In the genomic region with DNA sequence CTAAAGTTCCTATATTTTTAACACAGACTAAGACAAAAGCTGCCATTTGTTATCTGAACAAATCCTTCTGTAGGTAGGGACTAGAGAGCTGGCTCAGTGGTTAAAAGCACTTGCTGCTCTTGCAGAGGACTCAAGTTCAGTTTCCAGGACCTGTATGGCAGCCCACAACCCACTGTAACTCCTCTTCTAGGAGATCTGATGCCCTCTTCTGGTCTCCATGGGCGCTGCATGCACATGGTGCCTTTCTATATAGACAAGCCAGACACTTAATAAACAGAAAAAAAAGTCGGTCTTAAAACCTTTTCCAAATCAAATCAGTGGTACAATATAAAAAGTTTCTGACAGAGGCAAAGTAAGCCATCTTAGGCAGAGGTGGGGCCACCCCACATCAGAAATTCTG, we compare ENCODE assay signal across 9 mouse cellular contexts. TPM values are rescaled to one million over a fixed set of nuclear protein-coding genes. Genes with fewer than 3 reads are reported as not detected.
DNase-seq lines count a peak whose midpoint lies in the region; ATAC-seq and TF ChIP-seq lines count a peak whose summit lies in the region.
"Had no signal": no experiment of that assay in that cellular context is flagged by ENCODE, and none has a peak within 500 bp of the region (broad histone marks: within the 10 kb centered on the region; RNA-seq: fewer than 3 reads in every experiment).

No protein-coding gene starts in this region.

- ATAC-seq in heart, embryonic 12.5 days (ENCODE audit: insufficient number of reproducible peaks, low FRiP score), result no peak
- no peak for ATAC-seq in erythroblast, adult 5-6 weeks (replicated peaks; ENCODE audit: low FRiP score, poor library complexity, severe bottlenecking)

- H3K9me3 ChIP-seq in heart, embryonic 12.5 days (replicated peaks), result no peaks in the 10 kb centered on the region
- no peaks in the 10 kb centered on the region for H3K9me3 ChIP-seq in MEL (replicated peaks; ENCODE audit: insufficient read depth, low read length)
- no peaks in the 10 kb centered on the region for H3K9me3 ChIP-seq in limb, embryonic 10.5 days (replicated peaks)
- H3K9me3 ChIP-seq: embryonic facial prominence, embryonic 13.5 days had no signal

- peaks cover 11% of the 10 kb centered on the region for H3K79me2 ChIP-seq in heart, adult 2 months (replicated peaks; ENCODE audit: control insufficient read depth, insufficient read depth, low read length)
- peaks cover 60% of the 10 kb centered on the region for H3K79me2 ChIP-seq in MEL (ENCODE audit: control insufficient read depth, insufficient read depth, low read length, poor library complexity)

- 44% methylated on average over 2 of the region's 2 CpGs for WGBS in heart, adult 2 months
- WGBS in heart, embryonic 12.5 days, result 43% methylated on average over 2 of the region's 2 CpGs
- 40% methylated on average over 2 of the region's 2 CpGs for WGBS in limb, embryonic 10.5 days

- no peak overlapping the region for H3K9ac ChIP-seq in heart, adult 2 months (ENCODE audit: low read depth, low read length)
- H3K9ac ChIP-seq in heart, embryonic 12.5 days, result no peak overlapping the region
- no peak overlapping the region for H3K9ac ChIP-seq in MEL (ENCODE audit: control insufficient read depth, low read depth, low read length, poor library complexity, severe bottlenecking)
- H3K9ac ChIP-seq: embryonic facial prominence, embryonic 13.5 days had no signal

- peak; percentile 24 to 52 for DNase-seq in heart, adult 2 months
- peak; percentile 78 for DNase-seq in 3T3-L1 (ENCODE audit: low read depth, low spot score)
- DNase-seq in MEL (ENCODE audit: low read depth, low spot score), result peak; percentile 76
- DNase-seq in limb, embryonic 10.5 days (ENCODE audit: low spot score), result peak; percentile 45
- DNase-seq in spleen, postnatal 10 days (ENCODE audit: low spot score in 2 of 2), result peak; percentile 42 to 77

- H3K4me3 ChIP-seq in heart, adult 2 months, result no peak overlapping the region
- no peak overlapping the region for H3K4me3 ChIP-seq in heart, embryonic 12.5 days
- no peak overlapping the region for H3K4me3 ChIP-seq in MEL (ENCODE audit: control insufficient read depth in 1 of 2, insufficient read depth in 1 of 2, low read depth in 2 of 2, low read length in 2 of 2)
- H3K4me3 ChIP-seq in cortical plate, adult 2 months (ENCODE audit: insufficient read depth, low read length), result no peak overlapping the region
- H3K4me3 ChIP-seq in limb, embryonic 10.5 days, result no peak overlapping the region
- H3K4me3 ChIP-seq: embryonic facial prominence, embryonic 13.5 days had no signal

- no peaks in the 10 kb centered on the region for H3K27me3 ChIP-seq in heart, adult 2 months (ENCODE audit: control insufficient read depth, insufficient read depth, low read length)
- H3K27me3 ChIP-seq in heart, embryonic 12.5 days (replicated peaks), result no peaks in the 10 kb centered on the region
- no peaks in the 10 kb centered on the region for H3K27me3 ChIP-seq in MEL (ENCODE audit: control insufficient read depth in 1 of 2, insufficient read depth in 2 of 2, low read length in 2 of 2)
- no peaks in the 10 kb centered on the region for H3K27me3 ChIP-seq in limb, embryonic 10.5 days (ENCODE audit: low read depth, poor library complexity, severe bottlenecking)
- H3K27me3 ChIP-seq: embryonic facial prominence, embryonic 13.5 days had no signal

- no peak for TF ChIP-seq RAD21 in MEL (IDR thresholded peaks at IDR 0.05; ENCODE audit: low read depth, low read length)

- intact Hi-C loops in heart, adult 2 months (cut with DNase I), result no loop called here

- peaks cover 16% of the 10 kb centered on the region for H3K36me3 ChIP-seq in heart, adult 2 months (ENCODE audit: control insufficient read depth, insufficient read depth, low read length)
- H3K36me3 ChIP-seq in heart, embryonic 12.5 days, result 0 out of 2 replicates have a peak, but pooled peaks cover 2% of the 10 kb centered on the region
- H3K36me3 ChIP-seq in MEL (ENCODE audit: control insufficient read depth in 1 of 2, insufficient read depth in 2 of 2, low read length in 2 of 2), result peaks cover 31 to 35% of the 10 kb centered on the region in 2 experiments
- H3K36me3 ChIP-seq in limb, embryonic 10.5 days, result peaks cover 23% of the 10 kb centered on the region

- no peak for TF ChIP-seq POLR2A in heart, adult 2 months (IDR thresholded peaks at IDR 0.05; ENCODE audit: insufficient read depth, low read depth, low read length)
- TF ChIP-seq POLR2A in MEL (IDR thresholded peaks at IDR 0.05; ENCODE audit: control insufficient read depth in 1 of 2, insufficient read depth in 1 of 2, low read depth in 1 of 2, low read length in 2 of 2, poor library complexity in 1 of 2), result no peak
- no peak for TF ChIP-seq POLR2A in cortical plate, adult 2 months (IDR thresholded peaks at IDR 0.05; ENCODE audit: extremely low read depth, insufficient read depth, low read length)

- H3K4me1 ChIP-seq in heart, adult 2 months (ENCODE audit: control insufficient read depth, insufficient read depth, low read length), result peaks cover 10% of the 10 kb centered on the region
- peaks cover 44% of the 10 kb centered on the region for H3K4me1 ChIP-seq in heart, embryonic 12.5 days (replicated peaks)
- H3K4me1 ChIP-seq in MEL (ENCODE audit: control insufficient read depth in 1 of 2, insufficient read depth in 2 of 2, low read length in 2 of 2), result peaks cover 6 to 16% of the 10 kb centered on the region in 2 experiments
- H3K4me1 ChIP-seq in cortical plate, adult 2 months (ENCODE audit: control insufficient read depth, insufficient read depth, low read length), result peaks cover 5% of the 10 kb centered on the region
- H3K4me1 ChIP-seq in limb, embryonic 10.5 days, result peaks cover 17% of the 10 kb centered on the region; the same call in 1 of the 2 replicates

- no peak overlapping the region for H3K27ac ChIP-seq in heart, adult 2 months
- H3K27ac ChIP-seq in heart, embryonic 12.5 days (ENCODE audit: poor library complexity, severe bottlenecking), result no peak overlapping the region
- no peak overlapping the region for H3K27ac ChIP-seq in MEL (ENCODE audit: control insufficient read depth, low read depth, low read length)
- H3K27ac ChIP-seq in cortical plate, adult 2 months (ENCODE audit: insufficient read depth, low read length), result no peak overlapping the region
- H3K27ac ChIP-seq in limb, embryonic 10.5 days, result no peak overlapping the region
- H3K27ac ChIP-seq: embryonic facial prominence, embryonic 13.5 days had no signal

- no peak for TF ChIP-seq EP300 in heart, adult 2 months (IDR thresholded peaks at IDR 0.05; ENCODE audit: insufficient read depth, low read depth, low read length)
- no peak for TF ChIP-seq EP300 in MEL (IDR thresholded peaks at IDR 0.05; ENCODE audit: low read depth in 1 of 2, low read length in 2 of 2)

- peak; percentile 72 for TF ChIP-seq CTCF in heart, adult 2 months (IDR thresholded peaks at IDR 0.05)
- TF ChIP-seq CTCF in MEL (IDR thresholded peaks at IDR 0.05 in 2 of 3, conservative IDR thresholded peaks at IDR 0.05 in 1 of 3; ENCODE audit: control insufficient read depth in 1 of 3, insufficient read depth in 1 of 3, low read depth in 2 of 3, low read length in 3 of 3, poor library complexity in 1 of 3, severe bottlenecking in 1 of 3), result peak; percentile 44 to 49 (median 47)
- TF ChIP-seq CTCF in cortical plate, adult 2 months (IDR thresholded peaks at IDR 0.05; ENCODE audit: extremely low read depth, insufficient read depth, low read length), result 0 out of 2 replicates have a peak, but pooled peaks have one; percentile 4

- H3K4me2 ChIP-seq in heart, embryonic 12.5 days, result no peak overlapping the region
- H3K4me2 ChIP-seq: embryonic facial prominence, embryonic 13.5 days had no signal

TF ChIP-seq in MEL, 35 proteins besides CTCF, POLR2A, EP300 and RAD21 (continues in another document):
- no peak for TF ChIP-seq E2F4 (IDR thresholded peaks at IDR 0.05; ENCODE audit: borderline replicate concordance, low read depth, low read length)
- no peak for TF ChIP-seq ZC3H11A (IDR thresholded peaks at IDR 0.05; ENCODE audit: low read depth, low read length)
- TF ChIP-seq NELFE (IDR thresholded peaks at IDR 0.05; ENCODE audit: low read depth, low read length), result no peak
- TF ChIP-seq ELF1 (IDR thresholded peaks at IDR 0.05; ENCODE audit: low read depth, low read length), result no peak
- no peak for TF ChIP-seq TAL1 (IDR thresholded peaks at IDR 0.05; ENCODE audit: low read length)
- TF ChIP-seq CHD1 (IDR thresholded peaks at IDR 0.05; ENCODE audit: low read depth, low read length), result no peak
- TF ChIP-seq SMC3 (IDR thresholded peaks at IDR 0.05; ENCODE audit: low read depth, low read length), result no peak
- TF ChIP-seq MYC (IDR thresholded peaks at IDR 0.05; ENCODE audit: low read depth, low read length), result peak; percentile 71; the same call in 1 of the 2 replicates
- TF ChIP-seq ZMIZ1 (IDR thresholded peaks at IDR 0.05; ENCODE audit: low read depth, low read length), result no peak
- TF ChIP-seq ZNF384 (IDR thresholded peaks at IDR 0.05; ENCODE audit: low read depth, low read length), result peak; percentile 49
- no peak for TF ChIP-seq POLR2AphosphoS2 (IDR thresholded peaks at IDR 0.05; ENCODE audit: low read length)
- TF ChIP-seq ZKSCAN1 (IDR thresholded peaks at IDR 0.05; ENCODE audit: low read depth, low read length), result no peak

RNA-seq across cellular contexts. Expression of a gene that starts 5.1 kb away (rescaled TPM):
- 10 to 100 TPM; 69.7 to 72.7 TPM for total RNA-seq in heart, adult 2 months (2021)
- polyA plus RNA-seq in heart, adult 2 months (2012; rRNA removed), result 27.7 and 62.3 TPM in 2 replicates
- 140 and 142 TPM in 2 replicates for polyA plus RNA-seq in heart, embryonic 12.5 days (2016; fragmentation: Nextera tagmentation; extraction: Ambion mirVana)
- total RNA-seq in MEL (2012; rRNA removed), result 114 and 118 TPM in 2 replicates
- polyA plus RNA-seq in MEL (2012; ENCODE audit: insufficient read depth in 1 of 2, insufficient read length in 2 of 2, low read depth in 1 of 2, low replicate concordance in 2 of 2, missing spikeins in 1 of 2), result 100 to 1,000 TPM in 1 of 2 experiments, 10 to 100 TPM in 1; 34.3 to 103 TPM
- polyA plus RNA-seq in cortical plate, adult 2 months (2012; rRNA removed), result 89.0 and 90.5 TPM in 2 replicates
- 88.8 and 112 TPM in 2 replicates for polyA plus RNA-seq in limb, embryonic 10.5 days (2016; fragmentation: Nextera tagmentation; extraction: Ambion mirVana)
- total RNA-seq in erythroblast, adult 5-6 weeks (2015; ENCODE audit: low replicate concordance), result 39.4 and 39.7 TPM in 2 replicates
- 51.6 and 56.4 TPM in 2 replicates for total RNA-seq in erythroblast, adult 5-6 weeks (2017; ENCODE audit: low replicate concordance)

RNA-seq across cellular contexts. Expression of a gene that starts 52.1 kb away (rescaled TPM):
- total RNA-seq in heart, adult 2 months (2021), result under 1 TPM; 0.29 to 0.41 TPM
- 0.49 and 0.82 TPM in 2 replicates for polyA plus RNA-seq in heart, adult 2 months (2012; rRNA removed)
- polyA plus RNA-seq in heart, embryonic 12.5 days (2016; fragmentation: Nextera tagmentation; extraction: Ambion mirVana), result 0.05 TPM in 1 of 2 replicates, not detected in the other
- total RNA-seq in MEL (2012; rRNA removed), result not detected in 2 replicates
- polyA plus RNA-seq in MEL (2012; ENCODE audit: insufficient read depth in 1 of 2, insufficient read length in 2 of 2, low read depth in 1 of 2, low replicate concordance in 2 of 2, missing spikeins in 1 of 2), result not detected
- polyA plus RNA-seq in cortical plate, adult 2 months (2012; rRNA removed), result 0.45 and 0.67 TPM in 2 replicates
- polyA plus RNA-seq in limb, embryonic 10.5 days (2016; fragmentation: Nextera tagmentation; extraction: Ambion mirVana), result 0.03 TPM in 1 of 2 replicates, not detected in the other
- not detected in 2 replicates for total RNA-seq in erythroblast, adult 5-6 weeks (2015; ENCODE audit: low replicate concordance)
- not detected in 2 replicates for total RNA-seq in erythroblast, adult 5-6 weeks (2017; ENCODE audit: low replicate concordance)

Comparison
In these comparisons a context has a peak if more than half of its experiments do, and no peak if none do; other contexts are left out.
1. CTCF ChIP-seq: peak in every context shown above with its lines; median percentile 72 in heart, adult 2 months; 47 in MEL; 4 in cortical plate, adult 2 months.